Mouse (Mus musculus): Measurements from ENCODE around the gene Pde4d. TPM values are rescaled to one million over a fixed set of nuclear protein-coding genes. Genes with fewer than 3 reads are reported as not detected.
A peak's percentile ranks its signal among the peaks of the same experiment; 100 is the strongest.

Pde4d gene
- total and polyA plus RNA-seq, 3 experiments: 18.5 to 18.8 TPM; not detected in 1

- no peaks in the 10 kb centered on the region for H3K27me3 ChIP-seq (ENCODE audit: control insufficient read depth in 1 of 2, insufficient read depth in 2 of 2, low read length in 2 of 2)
- TF ChIP-seq ZNF384 (IDR thresholded peaks at IDR 0.05; ENCODE audit: low read depth, low read length): peak; percentile 69
- no peak for TF ChIP-seq TCF12 (IDR thresholded peaks at IDR 0.05; ENCODE audit: low read depth, low read length)
Measured at GRCm38 (mm10) chr13:109677047-109677446, 1227.3 kb downstream of the Pde4d start.

DNA sequence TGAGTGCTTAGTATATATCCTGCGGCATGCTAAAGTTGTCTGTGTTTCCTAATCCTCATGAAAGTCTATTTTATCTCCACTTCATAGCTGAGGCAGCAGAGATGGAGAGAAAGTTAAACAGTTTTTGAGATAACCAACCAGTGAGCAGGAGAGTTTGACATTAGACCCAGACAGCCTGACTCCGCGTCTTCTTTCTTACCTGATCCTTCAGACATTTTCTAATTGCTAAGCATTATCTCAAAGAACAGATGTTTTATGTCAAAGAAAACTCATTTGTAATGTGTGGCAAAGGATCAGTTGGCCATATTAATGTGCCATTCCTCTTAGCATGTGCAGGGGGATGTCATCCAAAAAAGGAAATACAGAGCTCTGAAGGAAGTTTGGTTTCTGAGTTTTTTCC, 1227.9 kb downstream of the Pde4d start:
- H3K27me3 ChIP-seq (ENCODE audit: control insufficient read depth in 1 of 2, insufficient read depth in 2 of 2, low read length in 2 of 2): no peaks in the 10 kb centered on the region
- no peaks in the 10 kb centered on the region; the same call in 1 of the 2 replicates for H3K79me2 ChIP-seq (ENCODE audit: control insufficient read depth, insufficient read depth, low read length, poor library complexity)
- H3K9ac ChIP-seq (ENCODE audit: control insufficient read depth, low read depth, low read length, poor library complexity, severe bottlenecking): no peak overlapping the region
- peak overlapping the region; percentile 36 for H3K27ac ChIP-seq (ENCODE audit: control insufficient read depth, low read depth, low read length)
- no peak overlapping the region for H3K4me3 ChIP-seq (ENCODE audit: control insufficient read depth in 1 of 2, insufficient read depth in 1 of 2, low read depth in 2 of 2, low read length in 2 of 2)
- DNase-seq (ENCODE audit: low read depth, low spot score): peak; percentile 42
- H3K36me3 ChIP-seq (ENCODE audit: control insufficient read depth in 1 of 2, insufficient read depth in 2 of 2, low read length in 2 of 2): peaks cover 0 to 61% of the 10 kb centered on the region in 2 experiments; a peak in 2 of 4 replicates
- H3K9me3 ChIP-seq (replicated peaks; ENCODE audit: insufficient read depth, low read length): no peaks in the 10 kb centered on the region
- peaks cover 36 to 40% of the 10 kb centered on the region in 2 experiments for H3K4me1 ChIP-seq (ENCODE audit: control insufficient read depth in 1 of 2, insufficient read depth in 2 of 2, low read length in 2 of 2)
- TF ChIP-seq SMC3 (IDR thresholded peaks at IDR 0.05; ENCODE audit: low read depth, low read length): no peak
- TF ChIP-seq E2F4 (IDR thresholded peaks at IDR 0.05; ENCODE audit: borderline replicate concordance, low read depth, low read length): no peak
- peak; percentile 42; the same call in 1 of the 2 replicates for TF ChIP-seq TCF12 (IDR thresholded peaks at IDR 0.05; ENCODE audit: low read depth, low read length)
- peak; percentile 39 for TF ChIP-seq TAL1 (IDR thresholded peaks at IDR 0.05; ENCODE audit: low read length)
- TF ChIP-seq ZC3H11A (IDR thresholded peaks at IDR 0.05; ENCODE audit: low read depth, low read length): no peak
- TF ChIP-seq MYB (IDR thresholded peaks at IDR 0.05; ENCODE audit: low read depth, low read length): no peak
- TF ChIP-seq BHLHE40 (IDR thresholded peaks at IDR 0.05; ENCODE audit: borderline replicate concordance, low read depth, low read length): no peak
- no peak for TF ChIP-seq MXI1 (IDR thresholded peaks at IDR 0.05; ENCODE audit: low read depth, low read length)
- TF ChIP-seq MAZ (IDR thresholded peaks at IDR 0.05; ENCODE audit: low read depth, low read length): no peak
- TF ChIP-seq NRF1 (IDR thresholded peaks at IDR 0.05; ENCODE audit: insufficient read depth, low read depth, low read length, poor library complexity, severe bottlenecking): no peak
- peak; percentile 48; the same call in 1 of the 2 replicates for TF ChIP-seq MYC (IDR thresholded peaks at IDR 0.05; ENCODE audit: low read depth, low read length)
- TF ChIP-seq POLR2AphosphoS5 (IDR thresholded peaks at IDR 0.05; ENCODE audit: borderline replicate concordance, low read depth, low read length): no peak
- no peak for TF ChIP-seq ZMIZ1 (IDR thresholded peaks at IDR 0.05; ENCODE audit: low read depth, low read length)
- TF ChIP-seq ELF1 (IDR thresholded peaks at IDR 0.05; ENCODE audit: low read depth, low read length): no peak
- no peak for TF ChIP-seq CTCF (IDR thresholded peaks at IDR 0.05 in 2 of 3, conservative IDR thresholded peaks at IDR 0.05 in 1 of 3; ENCODE audit: control insufficient read depth in 1 of 3, insufficient read depth in 1 of 3, low read depth in 2 of 3, low read length in 3 of 3, poor library complexity in 1 of 3, severe bottlenecking in 1 of 3)
- TF ChIP-seq HCFC1 (IDR thresholded peaks at IDR 0.05; ENCODE audit: low read depth, low read length): no peak
- TF ChIP-seq UBTF (IDR thresholded peaks at IDR 0.05; ENCODE audit: borderline replicate concordance, insufficient read depth, low read depth, low read length): no peak
- no peak for TF ChIP-seq MAFK (IDR thresholded peaks at IDR 0.05; ENCODE audit: borderline replicate concordance, low read depth, low read length)
- TF ChIP-seq ETS1 (IDR thresholded peaks at IDR 0.05; ENCODE audit: low read depth, low read length): peak; percentile 80
- no peak for TF ChIP-seq USF1 (IDR thresholded peaks at IDR 0.05; ENCODE audit: low read depth, low read length)
- TF ChIP-seq TBP (IDR thresholded peaks at IDR 0.05; ENCODE audit: low read depth, low read length): no peak
- no peak for TF ChIP-seq CHD1 (IDR thresholded peaks at IDR 0.05; ENCODE audit: low read depth, low read length)
- TF ChIP-seq POLR2AphosphoS2 (IDR thresholded peaks at IDR 0.05; ENCODE audit: low read length): no peak
- TF ChIP-seq CHD2 (IDR thresholded peaks at IDR 0.05; ENCODE audit: low read length): no peak
- TF ChIP-seq EP300 (IDR thresholded peaks at IDR 0.05; ENCODE audit: low read depth in 1 of 2, low read length in 2 of 2): peak; percentile 43 to 54; a peak in 2 of 4 replicates
- TF ChIP-seq GABPA (IDR thresholded peaks at IDR 0.05; ENCODE audit: low read depth, low read length): no peak
- TF ChIP-seq ZNF384 (IDR thresholded peaks at IDR 0.05; ENCODE audit: low read depth, low read length): no peak
- TF ChIP-seq KAT2A (conservative IDR thresholded peaks at IDR 0.05; ENCODE audit: low read depth, low read length): no peak
- TF ChIP-seq RCOR1 (IDR thresholded peaks at IDR 0.05; ENCODE audit: low read depth, low read length): no peak
- TF ChIP-seq SIN3A (IDR thresholded peaks at IDR 0.05; ENCODE audit: low read length): peak; percentile 40; the same call in 1 of the 2 replicates
- no peak for TF ChIP-seq RAD21 (IDR thresholded peaks at IDR 0.05; ENCODE audit: low read depth, low read length)

More at GRCm38 (mm10) chr13:109677047-109677446, 1227.3 kb downstream of the Pde4d start:
- no peak overlapping the region for H3K9ac ChIP-seq (ENCODE audit: control insufficient read depth, low read depth, low read length, poor library complexity, severe bottlenecking)
- H3K9me3 ChIP-seq (replicated peaks; ENCODE audit: insufficient read depth, low read length): no peaks in the 10 kb centered on the region
- no peak for DNase-seq (ENCODE audit: low read depth, low spot score)
- H3K36me3 ChIP-seq (ENCODE audit: control insufficient read depth in 1 of 2, insufficient read depth in 2 of 2, low read length in 2 of 2): peaks cover 0 to 58% of the 10 kb centered on the region in 2 experiments; a peak in 2 of 4 replicates
- peaks cover 30 to 38% of the 10 kb centered on the region in 2 experiments for H3K4me1 ChIP-seq (ENCODE audit: control insufficient read depth in 1 of 2, insufficient read depth in 2 of 2, low read length in 2 of 2)
- no peak overlapping the region; the same call in 1 of the 2 replicates for H3K27ac ChIP-seq (ENCODE audit: control insufficient read depth, low read depth, low read length)
- no peak overlapping the region for H3K4me3 ChIP-seq (ENCODE audit: control insufficient read depth in 1 of 2, insufficient read depth in 1 of 2, low read depth in 2 of 2, low read length in 2 of 2)
- no peaks in the 10 kb centered on the region; the same call in 1 of the 2 replicates for H3K79me2 ChIP-seq (ENCODE audit: control insufficient read depth, insufficient read depth, low read length, poor library complexity)

Measured in MEL (cell line).